Mouse (Mus musculus) cerebellum, adult 2 months (tissue): ENCODE measurements around the gene Syt1.

Experiments used
- CTCF ChIP-seq: fragments of 200-500 bp; IDR thresholded peaks from 2 replicates; pipeline ENCODE4 v1.5.1; 2011; ENCODE audit warnings: low read depth, mild to moderate bottlenecking, control low read depth, low read length, moderate library complexity, borderline replicate concordance; ENCODE audit not compliant: insufficient read depth
- POLR2A ChIP-seq: fragments of 200-500 bp; IDR thresholded peaks from 2 replicates; pipeline ENCODE4 v1.6.1; 2011; ENCODE audit warnings: low read length, control low read depth, borderline replicate concordance; ENCODE audit not compliant: insufficient read depth

GRCm38 (mm10) chr10:108979660-108980059 is 31.1 kb downstream of the Syt1 start:
- TF ChIP-seq CTCF, result no peak
- TF ChIP-seq POLR2A, result no peak
